Mouse (Mus musculus): ENCODE measurements at regions not wholly inside any gene's neighbourhood (a gene's known extent, or its start where the extent isn't known, plus 50 kb on each side); places are given as distances from the start of the nearest gene placed in this dataset.
"Not testable (repeated sequence)": the region's sequence is repeated elsewhere in the genome, so short reads cannot be mapped to it uniquely, and the experiment has no call there.

DNA sequence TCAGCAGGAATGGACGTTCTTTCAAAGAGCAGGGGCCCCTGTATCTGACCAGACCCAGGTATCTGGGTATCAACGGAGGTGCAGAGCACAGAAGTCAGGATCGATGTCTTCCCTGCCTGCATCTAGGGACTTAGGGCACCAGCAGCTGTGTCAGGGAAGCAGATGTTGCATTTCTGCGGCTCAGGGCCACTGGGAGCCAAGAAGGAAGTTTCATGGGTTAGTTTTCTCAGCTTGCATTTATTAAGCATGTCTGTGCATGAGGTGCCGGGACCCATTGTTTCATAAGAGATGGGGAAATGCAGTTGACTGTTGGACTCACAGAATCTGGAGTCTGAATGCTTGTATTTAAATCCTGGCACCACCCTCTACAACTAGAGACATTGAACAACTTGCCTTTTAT lies 71.3 kb upstream of the Spon1 start:
- CTCF ChIA-PET = no interaction called here

- CTCF ChIA-PET = no interaction called here
Measured at GRCm38 (mm10) chr7:113705929-113706328, 59.9 kb upstream of the Spon1 start.

- CTCF ChIA-PET = no interaction called here
Measured at GRCm38 (mm10) chr7:113707596-113707995, 58.2 kb upstream of the Spon1 start.

GRCm38 (mm10) chr7:113710541-113711270 lies 55.1 kb upstream of the Spon1 start:
- CTCF ChIA-PET = interaction anchor here (0.6 to 0.7 kb wide), 2 partner anchors 102 to 450 kb away, joined by 3 to 4 read pairs; no protein-coding TSS in a partner anchor

DNA sequence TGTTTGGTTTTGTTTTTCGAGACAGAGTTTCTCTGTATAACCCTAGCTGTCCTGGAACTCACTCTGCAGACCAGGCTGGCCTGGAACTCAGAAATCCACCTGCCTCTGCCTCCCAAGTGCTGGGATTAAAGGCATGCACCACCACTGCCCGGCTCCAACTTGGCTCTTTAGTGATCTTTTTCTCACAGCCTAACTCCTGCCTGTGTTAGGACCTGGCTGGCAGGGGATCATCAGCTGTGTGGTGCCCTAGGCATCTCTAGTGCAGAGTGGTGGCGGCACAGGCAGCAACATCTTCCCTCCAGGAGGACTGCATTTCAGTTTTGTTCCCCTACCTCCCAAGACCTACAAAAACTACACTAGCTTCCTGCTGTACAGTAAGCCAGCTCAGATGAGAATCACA lies 54.4 kb upstream of the Spon1 start:
- CTCF ChIA-PET = not testable (repeated sequence)
